Mouse (Mus musculus): ENCODE results near the gene Atad3a.

DNA sequence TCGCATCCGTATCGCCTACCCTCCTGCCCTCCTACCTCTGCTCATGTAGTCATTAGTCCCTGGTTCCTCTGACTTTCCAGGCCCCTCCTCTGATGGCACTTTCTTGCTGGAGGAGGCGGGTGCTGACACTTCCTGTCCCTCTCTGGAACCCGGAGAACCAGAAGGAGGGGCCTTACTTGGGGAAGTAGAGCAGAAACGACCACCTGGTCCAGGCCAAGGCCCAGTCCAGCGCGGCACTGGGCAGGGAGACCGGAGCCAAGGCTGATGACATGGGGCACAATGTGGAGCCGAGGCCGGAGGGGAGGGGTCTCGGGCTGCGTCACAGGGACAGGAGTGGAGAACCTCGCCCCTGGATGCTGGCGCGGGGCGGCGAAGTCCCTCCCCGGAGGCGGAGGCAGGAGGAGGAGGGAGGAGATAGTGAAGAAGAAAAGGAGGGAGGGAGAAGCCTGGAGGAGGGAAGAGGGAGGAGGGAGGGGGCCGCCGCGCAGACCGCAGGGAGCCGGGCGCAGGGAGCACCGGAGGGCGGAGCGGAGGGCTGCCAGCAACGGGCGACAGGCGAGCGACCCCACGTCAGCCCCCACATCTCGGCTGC, 26.4 kb downstream of the Atad3a start, which contains the start of gene Tmem240:
- TF ChIP-seq CHD2 (IDR thresholded peaks at IDR 0.05; ENCODE audit: low read depth, low read length) (no peak), ZC3H11A (IDR thresholded peaks at IDR 0.05; ENCODE audit: borderline replicate concordance, low read depth, low read length) (no peak), HCFC1 (IDR thresholded peaks at IDR 0.05; ENCODE audit: borderline replicate concordance, insufficient read depth, low read length) (no peak), ZNF384 (IDR thresholded peaks at IDR 0.05; ENCODE audit: low read depth, low read length) (no peak)
